Mouse (Mus musculus): ENCODE measurements around the gene Cacul1. TPM values are rescaled to one million over a fixed set of nuclear protein-coding genes. Genes with fewer than 3 reads are reported as not detected.

Gene Cacul1
- polyA plus RNA-seq, 1 experiment from 2014 or later: 15.5 TPM

DNA sequence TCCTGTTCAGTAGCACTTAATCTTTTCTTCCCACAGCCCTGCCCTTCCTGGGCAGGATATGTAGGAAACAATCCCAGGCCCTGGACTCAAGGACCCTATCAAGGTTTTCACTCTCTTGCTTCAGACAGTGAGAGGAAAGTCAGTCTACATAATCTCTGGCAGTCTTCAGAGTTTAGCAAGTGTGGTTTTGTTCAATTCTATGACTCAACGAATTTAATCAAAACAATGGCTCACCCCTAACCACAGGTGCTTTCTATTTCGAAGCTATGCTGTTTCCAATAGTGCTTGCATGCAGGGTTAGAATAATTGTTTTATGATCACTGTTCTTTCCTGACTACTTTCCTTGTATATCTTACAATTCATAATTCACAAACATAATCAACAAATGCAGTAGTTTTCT is 103.0 kb downstream of the Cacul1 start:
- 52% methylated on average over 2 of the region's 2 CpGs for WGBS
- H3K4me1 ChIP-seq (ENCODE audit: control insufficient read depth, insufficient read depth, low read depth, low read length): no peaks in the 10 kb centered on the region
- H3K27ac ChIP-seq (ENCODE audit: low read depth, low read length): no peak overlapping the region
- H3K27me3 ChIP-seq (replicated peaks; ENCODE audit: control insufficient read depth, insufficient read depth, low read length): no peaks in the 10 kb centered on the region
- no peak overlapping the region for H3K4me3 ChIP-seq (ENCODE audit: low read length)
- H3K9me3 ChIP-seq (ENCODE audit: control insufficient read depth, low read length): no peaks in the 10 kb centered on the region
- H3K36me3 ChIP-seq (ENCODE audit: control insufficient read depth, insufficient read depth, low read length): no peaks in the 10 kb centered on the region
- no peak overlapping the region for H3K4me2 ChIP-seq (ENCODE audit: low read length)
- ATAC-seq: no peak
- no peak overlapping the region for H3K9ac ChIP-seq (ENCODE audit: low read depth, low read length)

Small RNA genes lying within 50 kb of the gene (microRNA-seq; reads per million reads assigned to microRNA genes)
- gene Gm25238: not detected

Other genes with a start within 250 kb of the Cacul1 start
- 0.35 and 0.45 TPM in 2 replicates for gene Prlhr, start 112.7 kb downstream of the Cacul1 start, polyA plus RNA-seq (2015; fragmentation: Nextera tagmentation; extraction: Ambion mirVana)
- 16.1 and 16.5 TPM in 2 replicates for gene Nanos1, start 175.0 kb upstream of the Cacul1 start, polyA plus RNA-seq (2015; fragmentation: Nextera tagmentation; extraction: Ambion mirVana)
- 102 and 103 TPM in 2 replicates for gene Eif3a, start 209.6 kb upstream of the Cacul1 start, polyA plus RNA-seq (2015; fragmentation: Nextera tagmentation; extraction: Ambion mirVana)
- gene Fam45a, start 230.6 kb upstream of the Cacul1 start, polyA plus RNA-seq (2015; fragmentation: Nextera tagmentation; extraction: Ambion mirVana): 42.4 and 46.8 TPM in 2 replicates